Mouse (Mus musculus): ENCODE measurements at regions not wholly inside any gene's neighbourhood (a gene's known extent, or its start where the extent isn't known, plus 50 kb on each side); places are given as distances from the start of the nearest gene placed in this dataset.

GRCm38 (mm10) chr9:18210721-18211120, 81.2 kb upstream of the Chordc1 start:
- H3K9ac ChIP-seq = no peak overlapping the region
- TF ChIP-seq CTCF (IDR thresholded peaks at IDR 0.05; ENCODE audit: low read depth) = no peak
- H3K36me3 ChIP-seq (ENCODE audit: insufficient read depth) = no peaks in the 10 kb centered on the region
- ATAC-seq = no peak
- no peak for DNase-seq
- H3K27me3 ChIP-seq (ENCODE audit: insufficient read depth, low read length) = no peaks in the 10 kb centered on the region
- H3K4me1 ChIP-seq (ENCODE audit: insufficient read depth) = no peaks in the 10 kb centered on the region
- H3K27ac ChIP-seq (ENCODE audit: low read depth, low read length) = no peak overlapping the region
- no peaks in the 10 kb centered on the region for H3K9me3 ChIP-seq (ENCODE audit: low read length)
- H3K4me3 ChIP-seq (ENCODE audit: low read depth, low read length) = no peak overlapping the region
- 16% methylated on average over 1 of the region's 1 CpGs for WGBS
- no peak overlapping the region for H3K4me2 ChIP-seq (ENCODE audit: low read depth)

- DNase-seq (no peak), ATAC-seq (no peak)
- Histone ChIP-seq H3K27me3 (ENCODE audit: insufficient read depth, low read length) (no peaks in the 10 kb centered on the region), H3K27ac (ENCODE audit: low read depth, low read length) (no peak overlapping the region), H3K36me3 (ENCODE audit: insufficient read depth) (no peaks in the 10 kb centered on the region), H3K9ac (no peak overlapping the region), H3K4me1 (ENCODE audit: insufficient read depth) (no peaks in the 10 kb centered on the region), H3K9me3 (ENCODE audit: low read length) (0 out of 2 replicates have a peak, but pooled peaks cover 4% of the 10 kb centered on the region), H3K4me3 (ENCODE audit: low read depth, low read length) (no peak overlapping the region), H3K4me2 (ENCODE audit: low read depth) (no peak overlapping the region)
- no peak for TF ChIP-seq CTCF (IDR thresholded peaks at IDR 0.05; ENCODE audit: low read depth)
These were observed 65.3 kb upstream of the Chordc1 start for GRCm38 (mm10) chr9:18226644-18227043.

- TF ChIP-seq CTCF (IDR thresholded peaks at IDR 0.05; ENCODE audit: low read depth) = peak; percentile 80
- H3K9me3 ChIP-seq (ENCODE audit: low read length) = no peaks in the 10 kb centered on the region
- H3K27me3 ChIP-seq (ENCODE audit: insufficient read depth, low read length) = no peaks in the 10 kb centered on the region
- H3K9ac ChIP-seq = no peak overlapping the region
- no peak overlapping the region for H3K4me3 ChIP-seq (ENCODE audit: low read depth, low read length)
- WGBS = 10% methylated on average over 1 of the region's 1 CpGs
- H3K27ac ChIP-seq (ENCODE audit: low read depth, low read length) = no peak overlapping the region
- no peaks in the 10 kb centered on the region for H3K36me3 ChIP-seq (ENCODE audit: insufficient read depth)
- peak; percentile 66 for DNase-seq
- no peaks in the 10 kb centered on the region for H3K4me1 ChIP-seq (ENCODE audit: insufficient read depth)
- ATAC-seq = peak; percentile 60; the same call in 1 of the 2 replicates
- H3K4me2 ChIP-seq (ENCODE audit: low read depth) = no peak overlapping the region
These were observed 62.0 kb upstream of the Chordc1 start for GRCm38 (mm10) chr9:18229933-18230332.

Data from forebrain, postnatal 0 days (tissue).